Mouse (Mus musculus): ENCODE results near the gene Tmco3.

Gene Tmco3

GRCm38 (mm10) chr8:13287692-13288623 lies at the start of gene Tmco3, which contains the start of gene Dcun1d2:
Gene Tmco3, plus strand, starts transcription at chr8:13288190.
Gene Dcun1d2, minus strand, starts transcription at chr8:13288131.
- peak; percentile 84 for DNase-seq (ENCODE audit: extremely low read depth, low read depth)

GRCm38 (mm10) chr8:13240055-13240454 lies 47.9 kb upstream of the Tmco3 start:
- DNase-seq (ENCODE audit: extremely low read depth, low read depth) = no peak

- DNase-seq (ENCODE audit: extremely low read depth, low read depth) = no peak
Measured at GRCm38 (mm10) chr8:13240691-13241090, 47.3 kb upstream of the Tmco3 start.

GRCm38 (mm10) chr8:13242985-13243870 lies 44.8 kb upstream of the Tmco3 start:
- DNase-seq (ENCODE audit: extremely low read depth, low read depth) = no peak

- DNase-seq (ENCODE audit: extremely low read depth, low read depth) = no peak
Measured at GRCm38 (mm10) chr8:13244343-13244880, 43.6 kb upstream of the Tmco3 start.

GRCm38 (mm10) chr8:13252837-13253236 lies 35.2 kb upstream of the Tmco3 start:
- no peak for DNase-seq (ENCODE audit: extremely low read depth, low read depth)

- DNase-seq (ENCODE audit: extremely low read depth, low read depth) = no peak
Measured at GRCm38 (mm10) chr8:13253413-13253812, 34.6 kb upstream of the Tmco3 start.

GRCm38 (mm10) chr8:13254019-13254418 lies 34.0 kb upstream of the Tmco3 start, which contains the start of gene Adprhl1:
Gene Adprhl1, minus strand, starts transcription at chr8:13254162.
- peak; percentile 22 for DNase-seq (ENCODE audit: extremely low read depth, low read depth)

- no peak for DNase-seq (ENCODE audit: extremely low read depth, low read depth)
Measured at GRCm38 (mm10) chr8:13263376-13263775, 24.6 kb upstream of the Tmco3 start.

GRCm38 (mm10) chr8:13267566-13267965 lies 20.4 kb upstream of the Tmco3 start:
- DNase-seq (ENCODE audit: extremely low read depth, low read depth) = no peak

- no peak for DNase-seq (ENCODE audit: extremely low read depth, low read depth)
Measured at GRCm38 (mm10) chr8:13272834-13273233, 15.2 kb upstream of the Tmco3 start.

GRCm38 (mm10) chr8:13276941-13277447 lies 11.0 kb upstream of the Tmco3 start:
- DNase-seq (ENCODE audit: extremely low read depth, low read depth) = no peak

- no peak for DNase-seq (ENCODE audit: extremely low read depth, low read depth)
Measured at GRCm38 (mm10) chr8:13283200-13283599, 4.8 kb upstream of the Tmco3 start.

GRCm38 (mm10) chr8:13287304-13287691 lies 692 bp upstream of the Tmco3 start:
- peak; percentile 65 for DNase-seq (ENCODE audit: extremely low read depth, low read depth)

- DNase-seq (ENCODE audit: extremely low read depth, low read depth) = peak; percentile 41
Measured at GRCm38 (mm10) chr8:13288646-13289045, 656 bp downstream of the Tmco3 start.

GRCm38 (mm10) chr8:13292364-13292763 lies 4.4 kb downstream of the Tmco3 start:
- DNase-seq (ENCODE audit: extremely low read depth, low read depth) = peak; percentile 44

GRCm38 (mm10) chr8:13293677-13294470 lies 5.9 kb downstream of the Tmco3 start:
- no peak for DNase-seq (ENCODE audit: extremely low read depth, low read depth)

GRCm38 (mm10) chr8:13299571-13299970 lies 11.6 kb downstream of the Tmco3 start:
- DNase-seq (ENCODE audit: extremely low read depth, low read depth) = no peak

GRCm38 (mm10) chr8:13301036-13301435 lies 13.0 kb downstream of the Tmco3 start:
- no peak for DNase-seq (ENCODE audit: extremely low read depth, low read depth)

- DNase-seq (ENCODE audit: extremely low read depth, low read depth) = no peak
Measured at GRCm38 (mm10) chr8:13305459-13305858, 17.5 kb downstream of the Tmco3 start.

- DNase-seq (ENCODE audit: extremely low read depth, low read depth) = no peak
Measured at GRCm38 (mm10) chr8:13305884-13306283, 17.9 kb downstream of the Tmco3 start.

Measured in MEL-GATA-1-ER (cell line).